Mouse (Mus musculus) kidney, embryonic 14.5 days (tissue): ENCODE measurements around the gene Sgo1. TPM values are rescaled to one million over a fixed set of nuclear protein-coding genes. Genes with fewer than 3 reads are reported as not detected.
"Not testable (repeated sequence)": the region's sequence is repeated elsewhere in the genome, so short reads cannot be mapped to it uniquely, and the experiment has no call there.

ENCODE experiments used
- ATAC-seq: fragments of 200-750 bp; cut with Nextera tagmentation; 2 replicates; pipeline ENCODE4 v1.8.0; 2017; ENCODE audit warnings: moderate number of reproducible peaks, mild to moderate bottlenecking, moderate TSS enrichment, moderate library complexity; ENCODE audit not compliant: low FRiP score, low TSS enrichment
- H3K27ac ChIP-seq: fragments of 300-500 bp; sonication (generic); 2 replicates; pipeline ENCODE4 v1.5.1; 2014; ENCODE audit warnings: low read depth, mild to moderate bottlenecking, low read length, moderate library complexity, mixed read lengths
- H3K27me3 ChIP-seq: fragments of 300-500 bp; sonication (generic); 2 replicates; pipeline ENCODE4 v1.6.1; 2014; ENCODE audit warnings: mild to moderate bottlenecking, low read length; ENCODE audit not compliant: control insufficient read depth, insufficient read depth
- H3K36me3 ChIP-seq: fragments of 300-500 bp; sonication (generic); 2 replicates; pipeline ENCODE4 v1.6.1; 2014; ENCODE audit warnings: low read length, mixed read lengths; ENCODE audit not compliant: control insufficient read depth, insufficient read depth
- H3K4me1 ChIP-seq: fragments of 300-500 bp; sonication (generic); 2 replicates; pipeline ENCODE4 v1.6.1; 2014; ENCODE audit warnings: low read length, mixed read lengths; ENCODE audit not compliant: control insufficient read depth, insufficient read depth
- H3K4me2 ChIP-seq: fragments of 300-500 bp; sonication (generic); replicated peaks from 2 replicates; pipeline ENCODE4 v1.6.1; 2014; ENCODE audit warnings: low read depth, mild to moderate bottlenecking, low read length
- H3K4me3 ChIP-seq: fragments of 300-500 bp; sonication (generic); 2 replicates; pipeline ENCODE4 v1.5.1; 2014; ENCODE audit warnings: mild to moderate bottlenecking, low read length
- H3K9ac ChIP-seq: fragments of 300-500 bp; sonication (generic); 2 replicates; pipeline ENCODE4 v1.6.1; 2014; ENCODE audit warnings: low read depth, mild to moderate bottlenecking, low read length, moderate library complexity
- H3K9me3 ChIP-seq: fragments of 300-500 bp; sonication (generic); 2 replicates; pipeline ENCODE4 v1.6.1; 2016; ENCODE audit warnings: low read length; ENCODE audit not compliant: control insufficient read depth
- WGBS: fragments of 180-500 bp; shearing (Covaris S2); extraction: QIAGEN DNeasy Blood & Tissue Kit; methylation state at CpG from one replicate; pipeline ENCODE4 v1.1.7; 2014; 5-methylcytosine and 5-hydroxymethylcytosine counted together
- polyA plus RNA-seq: library from polyadenylated mRNA; unstranded; fragments of >200 nt; fragmentation: Nextera tagmentation; extraction: Ambion mirVana; gene quantifications from 2 replicates; pipeline ENCODE4 v1.2.1, GENCODE M21; 2014

The Sgo1 gene
- polyA plus RNA-seq, 1 experiment from 2014 or later: 48.4 TPM

- no peaks in the 10 kb centered on the region for H3K4me1 ChIP-seq
- ATAC-seq: 0 out of 2 replicates have a peak, but pooled peaks have one; percentile 46
- H3K9ac ChIP-seq: no peak overlapping the region
- peaks cover 67% of the 10 kb centered on the region for H3K36me3 ChIP-seq
- no peaks in the 10 kb centered on the region for H3K9me3 ChIP-seq
- H3K27ac ChIP-seq: no peak overlapping the region
- H3K4me2 ChIP-seq: no peak overlapping the region
- WGBS: 84% methylated on average over 8 of the region's 8 CpGs
- no peak overlapping the region for H3K4me3 ChIP-seq
- H3K27me3 ChIP-seq: no peaks in the 10 kb centered on the region
Measured at GRCm38 (mm10) chr17:53678716-53679115, 10.4 kb downstream of the Sgo1 start.

GRCm38 (mm10) chr17:53670453-53670852 is 18.7 kb downstream of the Sgo1 start:
- Histone ChIP-seq H3K4me2 (no peak overlapping the region), H3K36me3 (peaks cover 33% of the 10 kb centered on the region), H3K27me3 (no peaks in the 10 kb centered on the region), H3K4me1 (no peaks in the 10 kb centered on the region), H3K27ac (no peak overlapping the region), H3K4me3 (no peak overlapping the region), H3K9ac (no peak overlapping the region), H3K9me3 (no peaks in the 10 kb centered on the region)
- no peak for ATAC-seq
- 92% methylated on average over 8 of the region's 8 CpGs for WGBS

- WGBS: 69% methylated on average over 2 of the region's 2 CpGs
- no peak for ATAC-seq
- Histone ChIP-seq H3K9ac (no peak overlapping the region), H3K27ac (no peak overlapping the region), H3K4me2 (no peak overlapping the region), H3K36me3 (peaks cover 4% of the 10 kb centered on the region), H3K27me3 (no peaks in the 10 kb centered on the region), H3K9me3 (no peaks in the 10 kb centered on the region), H3K4me3 (no peak overlapping the region), H3K4me1 (no peaks in the 10 kb centered on the region)
Measured at GRCm38 (mm10) chr17:53664703-53665382, 24.3 kb downstream of the Sgo1 start.

- Histone ChIP-seq H3K36me3 (peaks cover 2% of the 10 kb centered on the region), H3K9me3 (no peaks in the 10 kb centered on the region), H3K4me3 (no peak overlapping the region), H3K4me1 (no peaks in the 10 kb centered on the region), H3K27ac (no peak overlapping the region), H3K27me3 (no peaks in the 10 kb centered on the region), H3K4me2 (no peak overlapping the region), H3K9ac (no peak overlapping the region)
- no peak for ATAC-seq
- 92% methylated on average over 3 of the region's 3 CpGs for WGBS
Measured at GRCm38 (mm10) chr17:53664267-53664666, 24.9 kb downstream of the Sgo1 start.

GRCm38 (mm10) chr17:53661056-53661840 is 27.9 kb downstream of the Sgo1 start:
- no peak for ATAC-seq
- H3K27ac ChIP-seq: no peak overlapping the region
- no peaks in the 10 kb centered on the region for H3K36me3 ChIP-seq
- H3K4me3 ChIP-seq: no peak overlapping the region
- no peaks in the 10 kb centered on the region for H3K27me3 ChIP-seq
- no peak overlapping the region for H3K9ac ChIP-seq
- no peaks in the 10 kb centered on the region for H3K4me1 ChIP-seq
- WGBS: 82% methylated on average over 6 of the region's 6 CpGs
- H3K4me2 ChIP-seq: no peak overlapping the region
- no peaks in the 10 kb centered on the region for H3K9me3 ChIP-seq

GRCm38 (mm10) chr17:53659738-53660137 is 29.4 kb downstream of the Sgo1 start:
- Histone ChIP-seq H3K27ac (no peak overlapping the region), H3K27me3 (no peaks in the 10 kb centered on the region), H3K4me1 (no peaks in the 10 kb centered on the region), H3K9me3 (no peaks in the 10 kb centered on the region), H3K36me3 (0 out of 2 replicates have a peak, but pooled peaks cover 3% of the 10 kb centered on the region), H3K4me2 (no peak overlapping the region), H3K4me3 (no peak overlapping the region), H3K9ac (no peak overlapping the region)
- ATAC-seq: no peak
- 92% methylated on average over 4 of the region's 4 CpGs for WGBS

GRCm38 (mm10) chr17:53659230-53659629 is 29.9 kb downstream of the Sgo1 start:
- no peak overlapping the region for H3K9ac ChIP-seq
- H3K4me3 ChIP-seq: no peak overlapping the region
- no peak for ATAC-seq
- no peak overlapping the region for H3K27ac ChIP-seq
- no peaks in the 10 kb centered on the region for H3K27me3 ChIP-seq
- no peaks in the 10 kb centered on the region for H3K9me3 ChIP-seq
- H3K4me1 ChIP-seq: no peaks in the 10 kb centered on the region
- H3K4me2 ChIP-seq: no peak overlapping the region
- WGBS: 88% methylated on average over 8 of the region's 8 CpGs
- 0 out of 2 replicates have a peak, but pooled peaks cover 3% of the 10 kb centered on the region for H3K36me3 ChIP-seq

- peaks cover 6% of the 10 kb centered on the region; the same call in 1 of the 2 replicates for H3K36me3 ChIP-seq
- WGBS: 83% methylated on average over 2 of the region's 2 CpGs
Measured at GRCm38 (mm10) chr17:53658668-53659067, 30.5 kb downstream of the Sgo1 start.

GRCm38 (mm10) chr17:53657391-53657790 is 31.7 kb downstream of the Sgo1 start:
- not testable (repeated sequence) for H3K27me3 ChIP-seq, H3K9ac ChIP-seq, H3K4me1 ChIP-seq, H3K9me3 ChIP-seq, H3K4me3 ChIP-seq, ATAC-seq, H3K27ac ChIP-seq, H3K4me2 ChIP-seq
- peaks cover 11% of the 10 kb centered on the region; the same call in 1 of the 2 replicates for H3K36me3 ChIP-seq
- 74% methylated on average over 2 of the region's 2 CpGs for WGBS

More at GRCm38 (mm10) chr17:53658668-53659067, 30.5 kb downstream of the Sgo1 start:
- no peaks in the 10 kb centered on the region for H3K27me3 ChIP-seq
- no peak overlapping the region for H3K27ac ChIP-seq
- no peak for ATAC-seq
- H3K9ac ChIP-seq: no peak overlapping the region
- no peak overlapping the region for H3K4me2 ChIP-seq
- no peaks in the 10 kb centered on the region for H3K9me3 ChIP-seq
- no peak overlapping the region for H3K4me3 ChIP-seq
- H3K4me1 ChIP-seq: no peaks in the 10 kb centered on the region
